Mouse (Mus musculus): ENCODE data around the gene Polm.
A peak's percentile ranks its signal among the peaks of the same experiment; 100 is the strongest.

Polm gene

GRCm38 (mm10) chr11:5837251-5838246 lies at the start of gene Polm:
Gene Polm, minus strand, starts transcription at chr11:5838016.
- DNase-seq (ENCODE audit: low spot score in 2 of 2), result peak; percentile 84 to 89

- no peak for DNase-seq (ENCODE audit: low spot score in 2 of 2)
These were observed 49.4 kb upstream of the Polm start for GRCm38 (mm10) chr11:5887250-5887649.

- peak; percentile 42 to 57 for DNase-seq (ENCODE audit: low spot score in 2 of 2)
These were observed 48.4 kb upstream of the Polm start for GRCm38 (mm10) chr11:5886187-5886586.

- peak; percentile 78 to 87 for DNase-seq (ENCODE audit: low spot score in 2 of 2)
These were observed 44.7 kb upstream of the Polm start for GRCm38 (mm10) chr11:5882518-5882917.

GRCm38 (mm10) chr11:5879905-5880304 lies 42.1 kb upstream of the Polm start:
- DNase-seq (ENCODE audit: low spot score in 2 of 2), result peak; percentile 50 to 68

- DNase-seq (ENCODE audit: low spot score in 2 of 2), result no peak
These were observed 40.8 kb upstream of the Polm start for GRCm38 (mm10) chr11:5878661-5879060.

- peak; percentile 94 to 95 for DNase-seq (ENCODE audit: low spot score in 2 of 2)
These were observed 40.2 kb upstream of the Polm start, which contains the start of gene Pold2 for GRCm38 (mm10) chr11:5877921-5878526. Gene Pold2, minus strand, starts transcription at chr11:5878292.

- DNase-seq (ENCODE audit: low spot score in 2 of 2), result no peak
These were observed 39.6 kb upstream of the Polm start for GRCm38 (mm10) chr11:5877421-5877820.

- no peak for DNase-seq (ENCODE audit: low spot score in 2 of 2)
These were observed 35.4 kb upstream of the Polm start for GRCm38 (mm10) chr11:5873192-5873591.

GRCm38 (mm10) chr11:5872707-5873106 lies 34.9 kb upstream of the Polm start:
- DNase-seq (ENCODE audit: low spot score in 2 of 2), result no peak

GRCm38 (mm10) chr11:5870069-5870468 lies 32.3 kb upstream of the Polm start:
- DNase-seq (ENCODE audit: low spot score in 2 of 2), result no peak

- DNase-seq (ENCODE audit: low spot score in 2 of 2), result no peak
These were observed 31.5 kb upstream of the Polm start for GRCm38 (mm10) chr11:5869331-5869730.

GRCm38 (mm10) chr11:5868324-5868723 lies 30.5 kb upstream of the Polm start:
- DNase-seq (ENCODE audit: low spot score in 2 of 2), result no peak

- DNase-seq (ENCODE audit: low spot score in 2 of 2), result no peak
These were observed 29.4 kb upstream of the Polm start for GRCm38 (mm10) chr11:5867196-5867595.

- DNase-seq (ENCODE audit: low spot score in 2 of 2), result no peak
These were observed 24.7 kb upstream of the Polm start for GRCm38 (mm10) chr11:5862394-5863105.

GRCm38 (mm10) chr11:5861678-5862393 lies 24.0 kb upstream of the Polm start, which contains the start of gene Aebp1:
Gene Aebp1, plus strand, starts transcription at chr11:5861947.
- no peak for DNase-seq (ENCODE audit: low spot score in 2 of 2)

GRCm38 (mm10) chr11:5860639-5861038 lies 22.8 kb upstream of the Polm start:
- DNase-seq (ENCODE audit: low spot score in 2 of 2), result no peak

- DNase-seq (ENCODE audit: low spot score in 2 of 2), result no peak
These were observed 22.2 kb upstream of the Polm start for GRCm38 (mm10) chr11:5859883-5860550.

GRCm38 (mm10) chr11:5858723-5859122 lies 20.9 kb upstream of the Polm start:
- DNase-seq (ENCODE audit: low spot score in 2 of 2), result no peak

- DNase-seq (ENCODE audit: low spot score in 2 of 2), result no peak
These were observed 18.8 kb upstream of the Polm start for GRCm38 (mm10) chr11:5856479-5857130.

Data from natural killer cell, adult 2 months (primary cell).